Mouse (Mus musculus): ENCODE measurements around the gene St6galnac5. TPM values are rescaled to one million over a fixed set of nuclear protein-coding genes. Genes with fewer than 3 reads are reported as not detected.

Gene St6galnac5
- polyA plus RNA-seq, 1 experiment from 2014 or later = 0.27 TPM

DNA sequence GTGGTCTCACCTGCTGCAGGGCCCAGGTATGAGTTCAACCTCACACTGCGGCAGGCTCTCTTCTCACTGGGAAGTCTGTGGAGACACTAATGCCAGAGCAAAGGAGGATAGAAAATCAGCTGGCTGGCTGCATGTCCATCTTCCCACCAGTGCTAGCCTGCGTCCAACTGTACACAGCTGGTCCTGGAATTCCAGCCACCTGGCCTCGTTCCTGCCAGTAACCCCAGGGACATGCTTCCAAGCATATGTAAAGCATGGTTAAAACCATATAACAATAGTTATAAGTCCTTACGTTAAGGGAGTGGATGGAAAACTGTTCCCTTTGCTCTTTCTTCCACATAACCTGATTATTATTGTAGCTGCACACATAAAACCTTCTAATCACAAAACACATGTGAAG lies 100.3 kb downstream of the St6galnac5 start:
- no peak for TF ChIP-seq CTCF (IDR thresholded peaks at IDR 0.05; ENCODE audit: low read depth)
- 70% methylated on average over 4 of the region's 4 CpGs for WGBS
- no peak overlapping the region for H3K27ac ChIP-seq (ENCODE audit: low read depth, low read length)
- ATAC-seq = no peak
- H3K9me3 ChIP-seq (ENCODE audit: control insufficient read depth) = no peaks in the 10 kb centered on the region
- no peaks in the 10 kb centered on the region for H3K27me3 ChIP-seq (replicated peaks; ENCODE audit: control insufficient read depth, insufficient read depth, low read length)
- H3K9ac ChIP-seq (ENCODE audit: low read depth, low read length) = no peak overlapping the region
- H3K4me2 ChIP-seq (replicated peaks; ENCODE audit: low read depth) = no peak overlapping the region
- H3K4me3 ChIP-seq (ENCODE audit: low read depth, low read length) = no peak overlapping the region
- H3K4me1 ChIP-seq (replicated peaks; ENCODE audit: control insufficient read depth, insufficient read depth, low read length) = no peaks in the 10 kb centered on the region
- H3K36me3 ChIP-seq (ENCODE audit: control insufficient read depth, insufficient read depth) = no peaks in the 10 kb centered on the region

DNA sequence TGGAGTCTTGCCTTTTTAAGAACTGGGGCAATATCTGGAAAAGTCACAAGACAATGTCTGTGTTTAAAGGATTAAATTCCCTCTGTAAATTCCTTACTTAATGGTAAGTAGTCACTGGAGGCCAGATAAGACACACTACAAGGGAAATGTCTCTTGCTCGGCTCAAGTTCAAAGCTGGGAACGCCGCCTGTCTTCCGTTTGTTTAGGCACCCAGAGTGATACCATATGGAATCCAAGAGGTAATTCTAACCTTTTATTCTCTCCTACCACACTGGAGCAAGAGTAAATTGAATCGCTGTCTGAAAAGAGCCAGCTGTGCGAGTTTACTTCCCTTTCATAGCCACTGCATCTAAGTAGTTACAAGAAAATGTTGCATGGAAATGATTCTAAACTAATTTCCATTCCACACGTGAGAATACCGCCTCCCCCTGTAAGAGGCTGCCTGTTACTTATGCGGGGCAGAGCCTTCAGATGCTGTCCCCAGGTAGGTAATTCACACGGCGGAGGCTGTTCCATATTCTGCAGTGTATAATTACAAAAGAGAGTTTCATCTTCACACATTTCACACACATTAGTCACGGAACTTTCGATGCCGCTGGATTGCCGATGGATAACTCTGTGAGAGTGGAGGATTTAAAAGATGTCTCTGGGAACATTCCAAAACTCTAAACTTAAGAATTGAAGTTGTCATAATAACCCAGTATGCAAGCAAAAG lies 101.8 kb downstream of the St6galnac5 start:
- Histone ChIP-seq H3K9ac (ENCODE audit: low read depth, low read length) (no peak overlapping the region), H3K27ac (ENCODE audit: low read depth, low read length) (no peak overlapping the region)
- ATAC-seq = no peak

DNA sequence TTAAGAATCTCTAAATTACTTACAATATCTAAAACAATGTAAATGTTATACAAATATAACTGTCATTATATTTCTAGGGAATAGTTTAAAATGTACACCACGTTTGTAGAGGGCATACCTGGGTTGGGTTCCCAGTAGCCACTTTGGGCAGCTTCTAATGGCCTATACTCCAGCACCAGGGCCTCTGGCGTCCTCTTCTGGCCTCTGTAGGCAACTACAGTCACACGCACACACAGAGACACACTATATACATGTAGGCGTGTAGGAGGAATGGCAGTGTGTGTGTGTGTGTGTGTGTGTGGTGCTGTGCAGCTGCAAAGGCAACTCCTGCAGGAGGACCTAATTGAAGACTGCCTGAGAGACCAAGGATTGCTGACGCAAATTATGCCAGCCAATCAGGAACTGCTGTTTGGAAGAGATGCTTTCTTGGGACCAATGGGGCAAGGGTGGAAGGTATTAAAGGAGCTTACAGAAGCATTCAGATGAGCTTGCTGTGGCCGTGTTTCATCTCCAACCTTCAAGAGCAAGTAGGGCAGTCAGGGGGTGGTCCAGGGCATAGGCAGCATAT lies 106.2 kb downstream of the St6galnac5 start:
- no peak overlapping the region for H3K4me3 ChIP-seq (ENCODE audit: low read depth, low read length)
- no peak overlapping the region for H3K27ac ChIP-seq (ENCODE audit: low read depth, low read length)
- WGBS = 83% methylated on average over 6 of the region's 6 CpGs
- ATAC-seq = no peak
- no peaks in the 10 kb centered on the region for H3K36me3 ChIP-seq (ENCODE audit: control insufficient read depth, insufficient read depth)
- no peak overlapping the region for H3K9ac ChIP-seq (ENCODE audit: low read depth, low read length)
- no peaks in the 10 kb centered on the region for H3K4me1 ChIP-seq (replicated peaks; ENCODE audit: control insufficient read depth, insufficient read depth, low read length)
- H3K4me2 ChIP-seq (replicated peaks; ENCODE audit: low read depth) = no peak overlapping the region
- no peak for TF ChIP-seq CTCF (IDR thresholded peaks at IDR 0.05; ENCODE audit: low read depth)
- H3K9me3 ChIP-seq (ENCODE audit: control insufficient read depth) = no peaks in the 10 kb centered on the region
- no peaks in the 10 kb centered on the region for H3K27me3 ChIP-seq (replicated peaks; ENCODE audit: control insufficient read depth, insufficient read depth, low read length)

More for the DNA sequence above, 101.8 kb downstream of the St6galnac5 start:
- Histone ChIP-seq H3K4me2 (replicated peaks; ENCODE audit: low read depth) (no peak overlapping the region), H3K4me1 (replicated peaks; ENCODE audit: control insufficient read depth, insufficient read depth, low read length) (no peaks in the 10 kb centered on the region), H3K27me3 (replicated peaks; ENCODE audit: control insufficient read depth, insufficient read depth, low read length) (no peaks in the 10 kb centered on the region), H3K9me3 (ENCODE audit: control insufficient read depth) (no peaks in the 10 kb centered on the region), H3K36me3 (ENCODE audit: control insufficient read depth, insufficient read depth) (no peaks in the 10 kb centered on the region), H3K4me3 (ENCODE audit: low read depth, low read length) (no peak overlapping the region)
- WGBS = 41% methylated on average over 15 of the region's 15 CpGs
- TF ChIP-seq CTCF (IDR thresholded peaks at IDR 0.05; ENCODE audit: low read depth) = no peak

DNA sequence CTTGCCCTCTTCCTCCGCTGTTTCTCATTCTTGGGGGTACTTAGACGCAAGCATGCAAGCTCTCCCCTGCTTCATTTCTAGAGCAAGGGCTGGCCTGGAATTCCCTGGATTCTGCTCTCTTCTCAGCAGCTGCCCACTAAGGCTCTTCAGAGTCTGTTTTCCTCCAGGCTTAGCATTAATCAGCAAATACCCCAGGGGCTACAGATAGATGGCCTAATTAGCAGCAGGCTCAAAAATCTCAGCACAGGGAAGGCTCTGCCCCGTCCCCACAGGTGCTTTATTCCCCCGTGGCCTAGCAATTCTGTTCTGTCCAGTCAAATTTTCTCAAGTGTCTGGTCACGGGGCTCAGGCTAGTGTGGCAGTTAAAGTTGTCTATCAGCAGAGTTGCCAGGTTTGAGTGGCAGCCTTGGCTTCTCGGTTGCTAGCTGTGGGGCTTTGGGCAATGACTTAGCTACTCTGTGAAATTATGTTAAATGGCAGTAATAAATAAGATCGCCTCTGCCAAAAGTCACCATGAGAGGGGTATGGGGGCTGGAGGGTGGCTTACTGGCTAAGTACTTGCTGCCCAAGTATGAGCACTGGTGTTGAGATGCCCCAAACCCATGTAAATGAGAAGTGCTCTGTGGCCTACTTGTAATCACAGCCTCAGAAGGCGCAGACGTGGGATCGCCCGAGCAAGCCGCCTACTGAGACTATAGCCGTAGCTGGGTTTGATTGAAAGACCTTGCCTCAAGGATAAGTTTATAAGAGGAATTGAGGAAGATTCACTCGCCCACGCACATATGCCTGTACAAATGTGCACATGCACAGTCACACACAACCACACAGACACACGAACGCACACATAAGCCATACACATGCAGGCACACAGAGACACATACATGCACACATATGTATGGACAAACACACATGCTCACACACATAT lies 107.4 kb downstream of the St6galnac5 start:
- Histone ChIP-seq H3K4me1 (replicated peaks; ENCODE audit: control insufficient read depth, insufficient read depth, low read length) (no peaks in the 10 kb centered on the region), H3K9me3 (ENCODE audit: control insufficient read depth) (no peaks in the 10 kb centered on the region), H3K9ac (ENCODE audit: low read depth, low read length) (no peak overlapping the region), H3K4me2 (replicated peaks; ENCODE audit: low read depth) (no peak overlapping the region), H3K27me3 (replicated peaks; ENCODE audit: control insufficient read depth, insufficient read depth, low read length) (no peaks in the 10 kb centered on the region), H3K4me3 (ENCODE audit: low read depth, low read length) (no peak overlapping the region), H3K36me3 (ENCODE audit: control insufficient read depth, insufficient read depth) (no peaks in the 10 kb centered on the region), H3K27ac (ENCODE audit: low read depth, low read length) (no peak overlapping the region)
- 91% methylated on average over 17 of the region's 17 CpGs for WGBS
- no peak for TF ChIP-seq CTCF (IDR thresholded peaks at IDR 0.05; ENCODE audit: low read depth)
- ATAC-seq = no peak

DNA sequence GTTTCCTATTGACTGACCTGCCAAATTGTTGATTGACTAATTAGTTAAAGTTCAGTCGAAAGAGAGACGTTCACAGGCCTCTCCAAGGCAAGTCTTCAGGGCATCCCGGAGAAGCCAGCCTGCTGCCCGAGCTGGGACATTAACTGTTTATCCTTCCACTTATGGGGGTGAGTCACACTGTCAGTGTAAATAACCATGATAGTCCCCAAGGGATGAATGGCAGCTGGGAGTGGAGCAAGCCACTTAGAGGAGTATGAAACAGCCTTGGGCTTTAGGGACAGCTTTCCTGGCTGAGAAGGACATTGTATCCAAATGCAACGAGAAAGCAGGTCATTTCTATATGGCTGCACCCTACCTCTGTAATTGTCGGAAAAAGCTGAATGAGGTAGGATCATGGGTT lies 109.5 kb downstream of the St6galnac5 start:
- no peak for ATAC-seq
- H3K4me3 ChIP-seq (ENCODE audit: low read depth, low read length) = no peak overlapping the region
- no peak overlapping the region for H3K9ac ChIP-seq (ENCODE audit: low read depth, low read length)
- no peaks in the 10 kb centered on the region for H3K36me3 ChIP-seq (ENCODE audit: control insufficient read depth, insufficient read depth)
- H3K4me2 ChIP-seq (replicated peaks; ENCODE audit: low read depth) = no peak overlapping the region
- no peak for TF ChIP-seq CTCF (IDR thresholded peaks at IDR 0.05; ENCODE audit: low read depth)
- 52% methylated on average over 6 of the region's 6 CpGs for WGBS
- H3K27ac ChIP-seq (ENCODE audit: low read depth, low read length) = no peak overlapping the region
- no peaks in the 10 kb centered on the region for H3K9me3 ChIP-seq (ENCODE audit: control insufficient read depth)
- no peaks in the 10 kb centered on the region for H3K27me3 ChIP-seq (replicated peaks; ENCODE audit: control insufficient read depth, insufficient read depth, low read length)
- no peaks in the 10 kb centered on the region for H3K4me1 ChIP-seq (replicated peaks; ENCODE audit: control insufficient read depth, insufficient read depth, low read length)

DNA sequence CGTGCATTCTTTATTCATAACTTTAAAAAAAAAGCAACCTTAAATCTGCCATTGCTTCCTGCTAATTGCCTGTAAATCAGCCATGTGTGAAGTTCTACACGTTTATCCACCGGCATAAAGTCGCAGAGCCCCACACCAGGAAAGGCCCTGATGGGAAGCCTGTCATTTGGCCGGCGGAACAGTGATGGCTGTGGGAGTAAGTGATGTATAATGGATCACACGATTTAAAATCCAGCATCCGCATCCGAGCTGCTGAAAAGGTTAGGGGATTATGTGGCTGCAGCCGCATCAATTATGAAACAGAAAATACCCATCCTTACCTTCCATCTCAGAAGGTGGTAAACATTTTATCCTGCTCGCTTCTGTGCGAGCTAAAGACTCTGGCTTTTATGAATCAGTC lies 110.0 kb downstream of the St6galnac5 start:
- ATAC-seq = no peak
- no peaks in the 10 kb centered on the region for H3K9me3 ChIP-seq (ENCODE audit: control insufficient read depth)
- H3K4me1 ChIP-seq (replicated peaks; ENCODE audit: control insufficient read depth, insufficient read depth, low read length) = no peaks in the 10 kb centered on the region
- H3K36me3 ChIP-seq (ENCODE audit: control insufficient read depth, insufficient read depth) = no peaks in the 10 kb centered on the region
- no peak overlapping the region for H3K4me3 ChIP-seq (ENCODE audit: low read depth, low read length)
- 86% methylated on average over 12 of the region's 12 CpGs for WGBS
- H3K4me2 ChIP-seq (replicated peaks; ENCODE audit: low read depth) = no peak overlapping the region
- no peak for TF ChIP-seq CTCF (IDR thresholded peaks at IDR 0.05; ENCODE audit: low read depth)
- no peak overlapping the region for H3K9ac ChIP-seq (ENCODE audit: low read depth, low read length)
- no peaks in the 10 kb centered on the region for H3K27me3 ChIP-seq (replicated peaks; ENCODE audit: control insufficient read depth, insufficient read depth, low read length)
- no peak overlapping the region for H3K27ac ChIP-seq (ENCODE audit: low read depth, low read length)

Measured in intestine, postnatal 0 days (tissue).